Mouse (Mus musculus) gastrocnemius, adult 2 months (tissue): ENCODE results near the gene E330009J07Rik. TPM values are rescaled to one million over a fixed set of nuclear protein-coding genes. Genes with fewer than 3 reads are reported as not detected.

Source experiments
- DNase-seq: peaks from one replicate; pipeline ENCODE4 v3.0.0; 2022
- H3K27ac ChIP-seq: fragments of 200-600 bp; 2 replicates; pipeline ENCODE4 v1.8.1; 2022; ENCODE audit warnings: mild to moderate bottlenecking
- H3K4me3 ChIP-seq: fragments of 200-600 bp; 2 replicates; pipeline ENCODE4 v1.8.1; 2022; ENCODE audit warnings: mild to moderate bottlenecking, moderate library complexity
- CTCF ChIP-seq: fragments of 200-600 bp; IDR thresholded peaks from 2 replicates; pipeline ENCODE4 v1.8.1; 2022; ENCODE audit warnings: antibody characterized with exemption, mild to moderate bottlenecking, moderate library complexity
- intact Hi-C: fragments of 180-260 bp; cut with DNase I; formaldehyde crosslinking; loops from one replicate; pipeline ENCODE4 v1.15.1; 2025
- total RNA-seq, 2 experiments: library from RNA; stranded (reverse); gene quantifications; 2 replicates each; pipeline ENCODE4 v1.2.3; 2021

The E330009J07Rik gene
- total RNA-seq, 2 experiments from 2014 or later = 0.98 to 1.2 TPM

DNA sequence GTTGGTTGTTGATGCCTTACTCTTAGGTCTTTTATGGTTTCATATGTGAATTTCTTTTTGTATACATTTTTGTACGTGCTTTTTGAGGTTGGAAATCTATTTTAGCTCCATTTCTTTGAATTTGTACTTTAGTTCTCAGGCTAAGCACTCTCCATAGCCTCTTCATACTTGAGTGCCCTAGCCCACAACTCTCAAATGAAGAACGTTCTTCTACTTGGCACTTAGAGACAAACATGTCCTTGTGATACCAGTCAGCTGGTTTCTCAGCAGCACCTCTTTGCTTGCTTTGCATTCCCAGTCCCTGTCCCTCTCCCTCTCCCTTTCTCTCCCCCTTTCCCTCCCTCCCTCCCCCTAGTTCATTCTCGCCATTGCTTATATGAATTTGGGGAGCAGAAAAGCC is 55.8 kb downstream of the E330009J07Rik start:
- DNase-seq = no peak

DNA sequence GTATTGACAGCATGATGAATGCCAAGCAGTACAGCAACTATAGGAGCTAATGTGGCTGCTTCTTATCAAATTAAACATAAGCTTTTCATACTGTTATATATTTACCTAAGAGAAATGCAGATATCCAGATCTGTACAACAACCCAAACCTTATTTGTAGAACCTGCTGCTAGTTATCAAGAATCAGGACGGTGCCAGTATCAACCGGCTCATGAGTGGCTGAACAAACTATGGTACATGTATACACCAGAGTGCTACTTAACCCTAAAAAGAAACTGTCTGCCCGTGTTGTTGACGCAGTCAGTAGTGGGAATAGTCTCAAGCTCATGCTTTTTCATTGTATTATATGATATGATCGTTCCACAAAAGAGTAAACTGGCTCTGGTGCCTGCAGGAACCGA is 64.9 kb downstream of the E330009J07Rik start:
- Histone ChIP-seq H3K4me3 (no peak overlapping the region), H3K27ac (no peak overlapping the region)
- DNase-seq = no peak
- intact Hi-C loops = no loop called here
- TF ChIP-seq CTCF = no peak

More for the DNA sequence above, 55.8 kb downstream of the E330009J07Rik start:
- no peak for TF ChIP-seq CTCF
- intact Hi-C loops = no loop called here
- H3K27ac ChIP-seq = no peak overlapping the region
- H3K4me3 ChIP-seq = no peak overlapping the region

DNA sequence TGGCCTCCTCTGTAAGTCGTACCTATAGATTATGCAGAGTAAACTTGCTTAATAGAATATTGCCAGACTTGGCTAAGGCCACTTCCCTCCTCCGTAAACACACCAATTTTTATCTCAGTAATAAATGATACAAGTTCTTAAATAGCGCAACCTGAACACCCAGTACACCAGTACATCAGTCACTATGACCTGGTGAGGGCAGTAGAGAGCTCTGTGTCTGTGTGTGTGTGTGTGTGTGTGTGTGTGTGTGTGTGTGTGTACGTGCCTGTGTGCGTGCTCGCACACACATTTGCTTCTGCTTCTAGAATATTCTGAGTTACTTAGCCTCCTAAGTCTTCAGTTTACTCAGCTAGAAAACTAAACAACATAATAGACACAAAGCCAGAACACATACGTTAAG is 82.6 kb downstream of the E330009J07Rik start:
- no peak overlapping the region for H3K4me3 ChIP-seq
- no peak overlapping the region for H3K27ac ChIP-seq
- no peak for DNase-seq
- intact Hi-C loops = no loop called here
- peak; percentile 10; the same call in 1 of the 2 replicates for TF ChIP-seq CTCF

Other genes with a start within 250 kb of the E330009J07Rik start
- gene Agk, start 111.0 kb downstream of the E330009J07Rik start, total RNA-seq = 1 to 10 TPM; 5.5 to 9.0 TPM
- not detected for gene Wee2, start 3.0 kb upstream of the E330009J07Rik start, total RNA-seq
- gene Ssbp1, start 35.2 kb upstream of the E330009J07Rik start, total RNA-seq = 10 to 100 TPM; 24.7 to 29.6 TPM
- not detected for gene Tas2r137, start 55.1 kb upstream of the E330009J07Rik start, total RNA-seq
- gene Tas2r108, start 57.4 kb upstream of the E330009J07Rik start, total RNA-seq = not detected
- gene Prss37, start 83.4 kb upstream of the E330009J07Rik start, total RNA-seq = not detected
- gene Olfr461, start 118.9 kb upstream of the E330009J07Rik start, total RNA-seq = not detected
- gene Olfr460, start 133.4 kb upstream of the E330009J07Rik start, total RNA-seq = not detected
- gene Clec5a, start 149.7 kb upstream of the E330009J07Rik start, total RNA-seq = under 1 TPM; 0.13 to 0.17 TPM
- gene Tas2r138, start 177.2 kb upstream of the E330009J07Rik start, total RNA-seq = not detected
- gene Mgam, start 192.7 kb upstream of the E330009J07Rik start, total RNA-seq = 1 to 10 TPM in 1 of 2 experiments, not detected in 1; 1.1 TPM